Mouse (Mus musculus): ENCODE data around the gene Cntn1. TPM values are rescaled to one million over a fixed set of nuclear protein-coding genes. Genes with fewer than 3 reads are reported as not detected.
A peak's percentile ranks its signal among the peaks of the same experiment; 100 is the strongest.
"Not testable (repeated sequence)": the region's sequence is repeated elsewhere in the genome, so short reads cannot be mapped to it uniquely, and the experiment has no call there.

Cntn1 gene
- polyA plus RNA-seq, 1 experiment from 2014 or later, result 0.05 TPM

DNA sequence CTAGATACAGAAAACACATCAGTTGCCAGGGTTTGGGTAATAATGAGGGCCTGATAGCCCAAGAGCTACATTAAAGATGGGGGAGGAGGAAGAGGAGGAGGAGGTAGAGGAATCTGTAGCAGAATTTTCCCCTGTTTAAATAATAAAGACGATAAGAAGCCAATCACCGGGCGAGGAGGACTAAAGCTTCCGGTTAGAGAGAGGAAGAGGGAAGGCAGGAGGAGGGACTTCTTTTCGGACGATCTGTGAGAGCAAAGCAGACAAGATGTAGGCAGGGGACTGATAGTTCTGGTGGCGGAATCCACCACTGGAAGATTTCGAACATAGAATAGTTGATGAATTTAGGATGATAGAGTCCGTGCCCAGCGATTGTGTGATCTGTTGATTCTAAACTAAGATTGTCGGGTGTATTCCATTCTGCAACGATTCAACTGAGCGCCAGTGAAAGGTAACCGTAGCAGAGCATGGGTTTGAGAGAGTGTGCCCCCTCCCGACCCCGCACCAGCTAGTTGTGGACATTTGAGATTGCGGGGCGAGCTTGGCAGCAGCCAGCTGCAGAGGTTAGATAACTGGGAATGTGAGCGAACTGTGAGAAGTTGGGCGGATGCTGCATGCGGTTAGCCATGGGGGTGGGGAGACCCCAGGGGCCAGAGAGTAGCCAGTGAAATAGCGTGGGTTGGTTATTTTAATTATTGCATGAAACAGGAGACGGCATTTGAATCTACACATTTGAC is 293.3 kb downstream of the Cntn1 start:
- Histone ChIP-seq H3K4me3 (replicated peaks) (peak overlapping the region; percentile 46), H3K4me1 (replicated peaks) (peaks cover 12% of the 10 kb centered on the region; the same call in 1 of the 2 replicates), H3K9me3 (replicated peaks) (no peaks in the 10 kb centered on the region), H3K36me3 (replicated peaks) (no peaks in the 10 kb centered on the region), H3K9ac (no peak overlapping the region), H3K4me2 (peak overlapping the region; percentile 49), H3K27ac (replicated peaks) (peak overlapping the region; percentile 72), H3K27me3 (no peaks in the 10 kb centered on the region)
- peak; percentile 87 for ATAC-seq (ENCODE audit: insufficient read depth)
- 52% methylated on average over 23 of the region's 23 CpGs for WGBS (ENCODE audit: insufficient replicate concordance)

DNA sequence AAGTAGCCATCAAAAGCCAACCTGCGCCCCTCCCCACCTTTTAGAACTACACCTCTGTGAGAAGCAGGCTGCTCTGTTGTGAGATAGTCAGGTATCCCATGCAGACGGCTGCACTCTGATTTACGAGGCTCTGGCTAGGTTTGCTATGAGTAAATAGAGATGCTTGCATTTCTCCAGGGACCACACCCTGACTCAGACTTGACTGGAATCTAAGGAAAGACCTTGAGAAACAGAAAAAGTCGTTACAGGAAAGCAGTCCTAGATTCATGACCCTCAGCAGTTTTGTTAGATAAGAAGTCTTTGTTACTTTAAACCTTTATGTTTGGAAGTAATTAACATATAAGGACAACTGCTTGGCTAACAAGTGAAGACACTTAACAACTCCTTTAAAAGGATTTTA is 296.5 kb downstream of the Cntn1 start:
- Histone ChIP-seq H3K27ac (replicated peaks) (no peak overlapping the region), H3K9ac (no peak overlapping the region), H3K27me3 (no peaks in the 10 kb centered on the region), H3K4me1 (replicated peaks) (peaks cover 12% of the 10 kb centered on the region; the same call in 1 of the 2 replicates), H3K4me3 (replicated peaks) (no peak overlapping the region), H3K4me2 (no peak overlapping the region), H3K9me3 (replicated peaks) (no peaks in the 10 kb centered on the region), H3K36me3 (replicated peaks) (no peaks in the 10 kb centered on the region)
- ATAC-seq (ENCODE audit: insufficient read depth), result no peak
- 41% methylated on average over 4 of the region's 4 CpGs for WGBS (ENCODE audit: insufficient replicate concordance)

DNA sequence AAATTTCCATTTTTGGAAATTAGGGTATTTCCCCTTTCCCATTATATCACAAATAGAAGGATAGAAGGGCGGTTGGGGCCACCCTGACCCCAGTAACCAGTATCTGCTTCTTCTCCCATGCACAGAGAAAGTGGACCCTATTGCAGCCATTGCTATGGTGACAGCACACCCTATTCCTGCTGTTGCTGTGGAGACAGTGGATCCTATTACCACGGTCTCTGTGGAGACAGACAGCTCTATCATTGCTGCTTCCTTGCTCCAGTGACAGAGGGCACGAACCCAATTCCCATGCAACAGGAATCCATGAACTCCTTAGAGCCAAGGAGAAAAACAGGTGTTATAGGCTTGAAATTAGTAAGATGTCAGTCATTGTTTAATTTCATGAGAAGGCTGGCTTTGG is 296.9 kb downstream of the Cntn1 start:
- Histone ChIP-seq H3K9me3 (replicated peaks) (no peaks in the 10 kb centered on the region), H3K36me3 (replicated peaks) (no peaks in the 10 kb centered on the region), H3K27me3 (no peaks in the 10 kb centered on the region), H3K4me3 (replicated peaks) (no peak overlapping the region), H3K4me1 (replicated peaks) (peaks cover 12% of the 10 kb centered on the region; the same call in 1 of the 2 replicates), H3K27ac (replicated peaks) (no peak overlapping the region), H3K4me2 (no peak overlapping the region), H3K9ac (no peak overlapping the region)
- ATAC-seq (ENCODE audit: insufficient read depth), result no peak
- 49% methylated on average over 3 of the region's 3 CpGs for WGBS (ENCODE audit: insufficient replicate concordance)

GRCm38 (mm10) chr15:92348453-92348852 is 297.5 kb downstream of the Cntn1 start:
- peaks cover 12% of the 10 kb centered on the region; the same call in 1 of the 2 replicates for H3K4me1 ChIP-seq (replicated peaks)
- 0 out of 2 replicates have a peak, but pooled peaks have one; percentile 35 for ATAC-seq (ENCODE audit: insufficient read depth)
- H3K4me2 ChIP-seq; H3K9me3 ChIP-seq (replicated peaks); H3K27ac ChIP-seq (replicated peaks); H3K27me3 ChIP-seq; H3K4me3 ChIP-seq (replicated peaks); H3K9ac ChIP-seq; H3K36me3 ChIP-seq (replicated peaks): not testable (repeated sequence)

DNA sequence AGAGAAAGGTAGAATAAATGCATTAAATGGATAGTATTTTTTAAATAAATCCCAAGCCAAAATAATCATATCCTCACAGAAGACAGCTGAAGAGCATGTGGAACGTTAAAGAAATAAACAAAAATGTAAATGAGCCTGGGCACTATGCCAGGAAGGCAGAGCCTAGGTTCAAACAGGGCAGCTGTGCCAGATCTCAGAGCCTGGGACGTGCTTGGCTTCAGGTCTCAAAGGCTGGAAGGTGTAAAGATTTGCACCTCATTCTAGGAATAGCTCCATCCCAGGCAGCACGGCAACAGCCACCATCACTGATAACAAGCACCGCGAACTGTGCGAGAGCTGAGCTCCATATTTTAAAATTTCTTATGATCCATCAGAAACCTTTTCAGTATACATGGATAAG is 313.2 kb downstream of the Cntn1 start:
- H3K9ac ChIP-seq, result no peak overlapping the region
- H3K4me1 ChIP-seq (replicated peaks), result no peaks in the 10 kb centered on the region
- no peaks in the 10 kb centered on the region for H3K27me3 ChIP-seq
- no peak for ATAC-seq (ENCODE audit: insufficient read depth)
- no peak overlapping the region for H3K4me2 ChIP-seq
- no peaks in the 10 kb centered on the region for H3K36me3 ChIP-seq (replicated peaks)
- WGBS (ENCODE audit: insufficient replicate concordance), result 45% methylated on average over 6 of the region's 6 CpGs
- no peak overlapping the region for H3K4me3 ChIP-seq (replicated peaks)
- no peaks in the 10 kb centered on the region for H3K9me3 ChIP-seq (replicated peaks)
- no peak overlapping the region for H3K27ac ChIP-seq (replicated peaks)

DNA sequence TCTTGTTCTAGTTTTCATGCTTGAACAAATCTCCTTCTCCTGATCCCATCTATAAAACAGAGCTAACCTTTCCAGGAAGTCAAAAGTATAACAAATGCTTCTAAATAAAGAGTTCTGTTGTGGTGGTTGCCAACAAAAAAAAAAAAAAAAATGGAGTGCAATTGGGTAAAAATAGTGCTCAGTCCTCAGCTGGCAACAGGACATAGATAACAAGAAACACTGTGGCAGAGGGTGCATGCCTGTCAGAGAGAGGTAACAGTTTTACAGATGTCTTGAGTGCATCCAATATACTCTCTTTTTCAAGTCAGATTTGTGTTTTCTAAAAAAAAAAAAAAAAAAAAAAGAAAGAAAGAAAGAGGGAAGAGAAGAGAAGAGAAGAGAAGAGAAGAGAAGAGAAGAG is 313.6 kb downstream of the Cntn1 start:
- no peak for ATAC-seq (ENCODE audit: insufficient read depth)
- Histone ChIP-seq H3K9me3 (replicated peaks) (no peaks in the 10 kb centered on the region), H3K27ac (replicated peaks) (no peak overlapping the region), H3K36me3 (replicated peaks) (no peaks in the 10 kb centered on the region), H3K4me2 (no peak overlapping the region), H3K27me3 (no peaks in the 10 kb centered on the region), H3K9ac (no peak overlapping the region), H3K4me1 (replicated peaks) (no peaks in the 10 kb centered on the region), H3K4me3 (replicated peaks) (no peak overlapping the region)

Other genes with a start within 250 kb of the Cntn1 start
- not detected in 2 replicates for gene Smgc, start 212.9 kb upstream of the Cntn1 start, polyA plus RNA-seq (2015; fragmentation: Nextera tagmentation; extraction: Ambion mirVana)

Data from liver, embryonic 15.5 days (tissue).